Comparison of ENCODE assay signal across 12 mouse cellular contexts in genomic region chr16:9959340-9959739, GRCm38 (mm10).
DNase-seq lines count a peak whose midpoint lies in the region.
"Had no signal": no experiment of that assay in that cellular context is flagged by ENCODE, and none has a peak within 500 bp of the region (broad histone marks: within the 10 kb centered on the region; RNA-seq: fewer than 3 reads in every experiment).

No protein-coding gene starts in this region.

- peak; percentile 45 to 49 for DNase-seq in cerebellum, adult 18-20 months
- DNase-seq in cerebellum, postnatal 14 days: no peak
- peak; percentile 58 for DNase-seq in cerebellum, adult 9-10 months
- DNase-seq in cerebellum, adult 8-10 months: no peak
- peak; percentile 39 to 45 for DNase-seq in cerebellum, postnatal 25 days
- no peak for DNase-seq in cerebellum, postnatal 10 days
- DNase-seq in brain, adult 2 months (ENCODE audit: low read depth, low spot score): peak; percentile 56
- DNase-seq in spleen, postnatal 14 days (ENCODE audit: low spot score in 2 of 2): no peak
- DNase-seq: adrenal gland, adult 2 months; adrenal gland, postnatal 10 days; adrenal gland, postnatal 25 days; forebrain, postnatal 0 days had no signal

Comparison
In these comparisons a context has a peak if more than half of its experiments do, and no peak if none do; other contexts are left out.
1. DNase-seq: peak in cerebellum, adult 18-20 months (2 of 2), cerebellum, adult 9-10 months (single experiment), cerebellum, postnatal 25 days (2 of 2) and brain, adult 2 months (single experiment); none in cerebellum, postnatal 14 days (0 of 2), cerebellum, adult 8-10 months (single experiment), cerebellum, postnatal 10 days (0 of 2) and spleen, postnatal 14 days (0 of 2).